Comparison of ENCODE assay signal across 23 mouse cellular contexts in genomic region chr10:39216142-39216904, GRCm38 (mm10). TPM values are rescaled to one million over a fixed set of nuclear protein-coding genes. Genes with fewer than 3 reads are reported as not detected.
DNase-seq lines count a peak whose midpoint lies in the region; ATAC-seq lines count a peak whose summit lies in the region.
"Had no signal": no experiment of that assay in that cellular context is flagged by ENCODE, and none has a peak within 500 bp of the region (broad histone marks: within the 10 kb centered on the region; RNA-seq: fewer than 3 reads in every experiment).

No protein-coding gene starts in this region.

- no peaks in the 10 kb centered on the region for H3K9me3 ChIP-seq in midbrain, embryonic 11.5 days (ENCODE audit: control insufficient read depth, low read length)
- peaks cover 8% of the 10 kb centered on the region for H3K9me3 ChIP-seq in midbrain, embryonic 10.5 days (replicated peaks)
- H3K9me3 ChIP-seq in liver, embryonic 16.5 days (replicated peaks; ENCODE audit: control insufficient read depth, low read length) = no peaks in the 10 kb centered on the region
- H3K9me3 ChIP-seq in forebrain, embryonic 12.5 days = peaks cover 6% of the 10 kb centered on the region; the same call in 1 of the 2 replicates
- H3K9me3 ChIP-seq: heart, embryonic 10.5 days had no signal

- no peak for ATAC-seq in midbrain, embryonic 11.5 days (ENCODE audit: low FRiP score)
- peak; percentile 74 for ATAC-seq in liver, embryonic 16.5 days (ENCODE audit: low read depth)
- ATAC-seq in forebrain, embryonic 12.5 days (ENCODE audit: low FRiP score) = no peak
- ATAC-seq: CD4-positive, CD25-positive, alpha-beta regulatory T cell, adult 4 months; forebrain, embryonic 14.5 days had no signal

- DNase-seq in heart, adult 11 months = peak; percentile 80
- DNase-seq in heart, postnatal 36 days = no peak
- peak; percentile 37 for DNase-seq in midbrain, embryonic 11.5 days (ENCODE audit: low spot score, missing footprints)
- DNase-seq in midbrain, embryonic 10.5 days (ENCODE audit: low spot score) = no peak
- DNase-seq in neural tube, embryonic 10.5 days (ENCODE audit: extremely low spot score, low spot score) = no peak
- DNase-seq: adrenal gland, adult 8-10 months; adrenal gland, postnatal 36 days; B cell, adult 2 months; cerebellum, adult 2 months; cerebellum, postnatal 10 days; gastrocnemius, adult 2 months; gastrocnemius, postnatal 25 days; heart, postnatal 10 days had no signal

- no peak overlapping the region for H3K4me2 ChIP-seq in midbrain, embryonic 11.5 days
- H3K4me2 ChIP-seq in liver, embryonic 16.5 days (ENCODE audit: low read depth, low read length) = no peak overlapping the region
- H3K4me2 ChIP-seq in forebrain, embryonic 12.5 days = no peak overlapping the region
- H3K4me2 ChIP-seq: hindbrain, embryonic 13.5 days had no signal

- H3K27ac ChIP-seq in midbrain, embryonic 11.5 days (ENCODE audit: low read depth, low read length) = no peak overlapping the region
- no peak overlapping the region for H3K27ac ChIP-seq in midbrain, embryonic 10.5 days (replicated peaks)
- H3K27ac ChIP-seq in liver, embryonic 16.5 days (ENCODE audit: low read length) = no peak overlapping the region
- no peak overlapping the region for H3K27ac ChIP-seq in forebrain, embryonic 12.5 days
- H3K27ac ChIP-seq: embryonic facial prominence, embryonic 10.5 days; gastrocnemius, adult 2 months; heart, embryonic 10.5 days; hindbrain, embryonic 13.5 days had no signal

- WGBS in midbrain, embryonic 11.5 days = 94% methylated on average over 14 of the region's 14 CpGs
- 93% methylated on average over 14 of the region's 14 CpGs for WGBS in midbrain, embryonic 10.5 days
- WGBS in liver, embryonic 16.5 days (ENCODE audit: insufficient replicate concordance) = 69% methylated on average over 14 of the region's 14 CpGs
- WGBS in forebrain, embryonic 12.5 days = 91% methylated on average over 14 of the region's 14 CpGs

- H3K9ac ChIP-seq in midbrain, embryonic 11.5 days (ENCODE audit: low read length) = no peak overlapping the region
- H3K9ac ChIP-seq in liver, embryonic 16.5 days (ENCODE audit: low read depth, low read length) = no peak overlapping the region
- H3K9ac ChIP-seq in forebrain, embryonic 12.5 days = no peak overlapping the region
- H3K9ac ChIP-seq: hindbrain, embryonic 13.5 days had no signal

- intact Hi-C loops in heart, postnatal 36 days (cut with DNase I) = loop anchor here (5.0 kb wide), 1 partner anchor 39 kb away; no protein-coding TSS in a partner anchor

- H3K27me3 ChIP-seq in midbrain, embryonic 11.5 days (ENCODE audit: control insufficient read depth, insufficient read depth, low read length) = no peaks in the 10 kb centered on the region
- H3K27me3 ChIP-seq in midbrain, embryonic 10.5 days (ENCODE audit: low read depth, poor library complexity, severe bottlenecking) = no peaks in the 10 kb centered on the region
- H3K27me3 ChIP-seq in liver, embryonic 16.5 days (ENCODE audit: control insufficient read depth, insufficient read depth, low read depth, low read length) = no peaks in the 10 kb centered on the region
- H3K27me3 ChIP-seq in forebrain, embryonic 12.5 days = no peaks in the 10 kb centered on the region
- H3K27me3 ChIP-seq: hindbrain, embryonic 13.5 days had no signal

- no peaks in the 10 kb centered on the region for H3K4me1 ChIP-seq in midbrain, embryonic 11.5 days (ENCODE audit: control insufficient read depth, insufficient read depth, low read length)
- H3K4me1 ChIP-seq in midbrain, embryonic 10.5 days = 0 out of 2 replicates have a peak, but pooled peaks cover 4% of the 10 kb centered on the region
- no peaks in the 10 kb centered on the region; the same call in 1 of the 2 replicates for H3K4me1 ChIP-seq in liver, embryonic 16.5 days (ENCODE audit: control insufficient read depth, low read depth, low read length)
- no peaks in the 10 kb centered on the region for H3K4me1 ChIP-seq in forebrain, embryonic 12.5 days
- H3K4me1 ChIP-seq: heart, embryonic 10.5 days; hindbrain, embryonic 13.5 days had no signal

- no peak overlapping the region for H3K4me3 ChIP-seq in midbrain, embryonic 11.5 days (ENCODE audit: low read depth, low read length)
- no peak overlapping the region for H3K4me3 ChIP-seq in midbrain, embryonic 10.5 days
- H3K4me3 ChIP-seq in liver, embryonic 16.5 days (ENCODE audit: low read depth, low read length) = no peak overlapping the region
- no peak overlapping the region for H3K4me3 ChIP-seq in forebrain, embryonic 12.5 days (replicated peaks)
- H3K4me3 ChIP-seq: embryonic facial prominence, embryonic 10.5 days; gastrocnemius, adult 2 months; heart, embryonic 10.5 days; hindbrain, embryonic 13.5 days had no signal

- H3K36me3 ChIP-seq in midbrain, embryonic 11.5 days (ENCODE audit: control insufficient read depth, insufficient read depth, low read length) = no peaks in the 10 kb centered on the region
- H3K36me3 ChIP-seq in midbrain, embryonic 10.5 days = no peaks in the 10 kb centered on the region
- no peaks in the 10 kb centered on the region for H3K36me3 ChIP-seq in liver, embryonic 16.5 days (ENCODE audit: control insufficient read depth, insufficient read depth)
- no peaks in the 10 kb centered on the region for H3K36me3 ChIP-seq in forebrain, embryonic 12.5 days (replicated peaks)
- H3K36me3 ChIP-seq: embryonic facial prominence, embryonic 10.5 days; G1E; heart, embryonic 10.5 days; hindbrain, embryonic 13.5 days had no signal

RNA-seq across cellular contexts. Expression of gene Ccn6, which starts 52.7 kb away (rescaled TPM):
- total RNA-seq in heart, postnatal 36 days (2021) = not detected
- 0.20 and 0.29 TPM in 2 replicates for polyA plus RNA-seq in midbrain, embryonic 11.5 days (2014; fragmentation: Nextera tagmentation; extraction: Ambion mirVana)
- polyA plus RNA-seq in midbrain, embryonic 10.5 days (2016; fragmentation: Nextera tagmentation; extraction: Ambion mirVana) = 0.20 and 0.37 TPM in 2 replicates
- not detected in 2 replicates for polyA plus RNA-seq in liver, embryonic 16.5 days (2015; fragmentation: Nextera tagmentation; extraction: Ambion mirVana)
- polyA plus RNA-seq in forebrain, embryonic 12.5 days (2016; fragmentation: Nextera tagmentation; extraction: Ambion mirVana) = 0.19 and 0.32 TPM in 2 replicates
- total RNA-seq: G1E; gastrocnemius, adult 2 months; gastrocnemius, postnatal 25 days; granulocyte monocyte progenitor cell, adult 5-6 weeks; heart, postnatal 10 days; hematopoietic stem cell, adult 5-6 weeks had no signal
- polyA plus RNA-seq: CD4-positive, CD25-positive, alpha-beta regulatory T cell, adult 4 months; G1E had no signal

Comparison
In these comparisons a context has a peak if more than half of its experiments do, and no peak if none do; other contexts are left out.
1. DNase-seq: peak in heart, adult 11 months (single experiment) and midbrain, embryonic 11.5 days (single experiment); none in heart, postnatal 36 days (0 of 2), midbrain, embryonic 10.5 days (single experiment) and neural tube, embryonic 10.5 days (single experiment).